Mouse (Mus musculus) heart, postnatal 0 days (tissue): ENCODE data around the gene Ccdc141.

Experiments used
- CTCF ChIP-seq: IDR thresholded peaks from 2 replicates; pipeline ENCODE4 v1.5.1; 2016; ENCODE audit warnings: antibody characterized with exemption, control low read depth, low read depth
- EP300 ChIP-seq: IDR thresholded peaks from 2 replicates; pipeline ENCODE4 v1.6.1; 2016; ENCODE audit warnings: antibody characterized with exemption, low read depth

DNA sequence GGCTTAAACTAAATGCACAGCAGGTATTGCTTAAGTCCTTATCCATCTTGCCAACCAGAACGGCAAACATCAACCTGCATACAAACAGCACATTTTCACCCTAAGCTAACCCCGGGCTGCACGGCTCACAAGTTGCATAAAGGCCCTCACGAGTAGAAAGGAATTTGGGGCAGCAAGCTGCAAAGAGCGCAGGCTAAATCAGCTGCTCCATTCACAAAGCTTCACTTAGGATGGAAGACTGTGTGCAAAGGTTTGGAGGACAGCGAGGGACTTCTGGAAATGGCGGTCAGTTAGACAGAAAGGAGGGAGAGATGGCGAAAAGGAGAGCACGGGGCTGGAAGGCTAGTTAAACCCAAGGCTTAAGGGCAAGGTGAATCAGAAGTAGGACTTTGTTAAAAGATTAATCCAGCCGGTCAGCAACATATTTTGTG lies 1.8 kb upstream of the Ccdc141 start:
- no peak for TF ChIP-seq CTCF
- no peak for TF ChIP-seq EP300
